Mouse (Mus musculus) gastrocnemius, postnatal 36 days (tissue): ENCODE data around the gene Zranb3. TPM values are rescaled to one million over a fixed set of nuclear protein-coding genes. Genes with fewer than 3 reads are reported as not detected.
A peak's percentile ranks its signal among the peaks of the same experiment; 100 is the strongest.

Experiments
- DNase-seq, 2 experiments: peaks; one replicate each; pipeline ENCODE4 v3.0.0; 2022
- intact Hi-C: fragments of 180-260 bp; cut with DNase I; formaldehyde crosslinking; loops from one replicate; pipeline ENCODE4 v1.15.1; 2025
- total RNA-seq, 2 experiments: library from RNA; stranded (reverse); gene quantifications; 2 replicates each; pipeline ENCODE4 v1.2.3; 2021

Zranb3 gene
- total RNA-seq, 2 experiments from 2014 or later, result 4.8 to 5.4 TPM

- peak in 1 of 2 experiments; percentile 1 for DNase-seq
- intact Hi-C loops, result no loop called here
Observed at GRCm38 (mm10) chr1:127948748-127949147, 154.1 kb downstream of the Zranb3 start.

GRCm38 (mm10) chr1:127946615-127947249 is 156.1 kb downstream of the Zranb3 start:
- DNase-seq, result peak in 1 of 2 experiments; percentile 10
- intact Hi-C loops, result no loop called here

GRCm38 (mm10) chr1:127945696-127946575 is 156.9 kb downstream of the Zranb3 start:
- peak in 1 of 2 experiments; percentile 10 for DNase-seq
- intact Hi-C loops, result no loop called here

- no peak for DNase-seq
- intact Hi-C loops, result no loop called here
Observed at GRCm38 (mm10) chr1:127943516-127943915, 159.3 kb downstream of the Zranb3 start.

GRCm38 (mm10) chr1:127942231-127942630 is 160.6 kb downstream of the Zranb3 start:
- DNase-seq, result no peak
- intact Hi-C loops, result no loop called here

GRCm38 (mm10) chr1:127937277-127937676 is 165.6 kb downstream of the Zranb3 start:
- intact Hi-C loops, result loop anchor here (5.0 kb wide), 1 partner anchor 205 kb away; no protein-coding TSS in a partner anchor
- DNase-seq, result peak in 1 of 2 experiments; percentile 21

- DNase-seq, result no peak
- intact Hi-C loops, result no loop called here
Observed at GRCm38 (mm10) chr1:127934322-127934721, 168.5 kb downstream of the Zranb3 start.

- DNase-seq, result no peak
- intact Hi-C loops, result no loop called here
Observed at GRCm38 (mm10) chr1:127933405-127933804, 169.4 kb downstream of the Zranb3 start.

GRCm38 (mm10) chr1:127915802-127916201 is 187.0 kb downstream of the Zranb3 start:
- no peak for DNase-seq
- intact Hi-C loops, result no loop called here

- intact Hi-C loops, result no loop called here
- no peak for DNase-seq
Observed at GRCm38 (mm10) chr1:127915316-127915715, 187.5 kb downstream of the Zranb3 start.

- no peak for DNase-seq
- intact Hi-C loops, result no loop called here
Observed at GRCm38 (mm10) chr1:127913116-127913515, 189.7 kb downstream of the Zranb3 start.

GRCm38 (mm10) chr1:127904774-127905385 is 198.0 kb downstream of the Zranb3 start:
- intact Hi-C loops, result no loop called here
- no peak for DNase-seq

Other genes starting within 250 kb of the Zranb3 start
- not detected for gene Map3k19, start 248.0 kb downstream of the Zranb3 start, total RNA-seq
- gene Rab3gap1, start 234.3 kb downstream of the Zranb3 start, total RNA-seq, result 10 to 100 TPM; 22.8 TPM
- 10 to 100 TPM; 60.6 to 67.7 TPM for gene R3hdm1, start 254 bp upstream of the Zranb3 start, total RNA-seq
- 10 to 100 TPM; 33.3 to 42.1 TPM for gene Ubxn4, start 140.9 kb upstream of the Zranb3 start, total RNA-seq
- under 1 TPM in 1 of 2 experiments, not detected in 1; 0.05 TPM for gene Lct, start 225.3 kb upstream of the Zranb3 start, total RNA-seq